Mouse (Mus musculus): ENCODE data around the gene Stoml1.

DNA sequence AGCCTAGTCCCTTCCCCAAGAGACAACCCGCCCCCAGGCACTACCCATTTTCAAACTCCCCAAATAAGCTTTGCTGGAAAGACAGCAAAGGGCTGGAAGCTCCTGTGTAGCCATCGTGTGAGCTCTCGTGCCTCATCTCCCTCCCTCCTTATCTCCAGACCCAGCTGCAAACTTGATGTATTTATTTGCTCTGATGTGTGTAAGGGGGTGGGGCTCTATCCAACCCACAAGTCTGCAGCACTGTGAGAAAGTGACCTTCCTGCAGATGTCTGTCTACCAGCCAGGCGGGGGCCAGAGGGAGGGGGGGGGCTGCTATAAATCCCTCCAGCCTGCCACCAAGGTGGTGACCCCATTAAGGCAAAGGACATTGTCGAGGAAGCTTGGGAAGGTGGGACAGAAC is 39.1 kb upstream of the Stoml1 start:
- no peak for TF ChIP-seq CTCF (IDR thresholded peaks at IDR 0.05; ENCODE audit: insufficient read depth, low read length)
- TF ChIP-seq POLR2A (IDR thresholded peaks at IDR 0.05; ENCODE audit: borderline replicate concordance, extremely low read depth, low read depth, low read length) = no peak

Measured in lung, adult 2 months (tissue).